Mouse (Mus musculus): ENCODE results near the gene Slc38a5. TPM values are rescaled to one million over a fixed set of nuclear protein-coding genes. Genes with fewer than 3 reads are reported as not detected.
"Not testable (repeated sequence)": the region's sequence is repeated elsewhere in the genome, so short reads cannot be mapped to it uniquely, and the experiment has no call there.

Gene Slc38a5
- polyA plus RNA-seq, 1 experiment from 2014 or later, result 16.5 TPM

DNA sequence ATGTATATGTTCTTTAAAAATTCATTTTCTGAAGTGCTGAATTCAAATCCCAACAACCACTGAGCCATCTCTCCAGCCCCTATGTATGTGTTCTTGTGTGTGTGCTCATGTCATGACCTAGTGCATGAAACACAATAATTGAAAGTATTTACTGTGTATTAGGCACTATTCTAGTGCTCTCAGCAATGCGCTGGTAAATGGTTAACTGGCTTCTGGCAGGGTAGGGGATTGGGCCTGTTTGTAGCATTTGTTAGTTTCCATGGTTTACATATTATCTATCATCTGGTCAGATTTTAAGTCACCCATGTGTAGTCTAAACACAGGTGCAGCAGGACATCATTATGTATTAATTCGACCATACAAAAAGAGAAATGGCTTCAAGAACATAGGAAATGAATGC lies 17.2 kb upstream of the Slc38a5 start:
- Histone ChIP-seq H3K4me1 (no peaks in the 10 kb centered on the region; the same call in 1 of the 2 replicates), H3K36me3 (no peaks in the 10 kb centered on the region), H3K4me3 (no peak overlapping the region), H3K9me3 (no peaks in the 10 kb centered on the region), H3K27me3 (ENCODE audit: insufficient read depth, poor library complexity, severe bottlenecking) (no peaks in the 10 kb centered on the region), H3K27ac (no peak overlapping the region)
- 71% methylated on average over 2 of the region's 2 CpGs for WGBS
- DNase-seq (ENCODE audit: low spot score), result no peak

DNA sequence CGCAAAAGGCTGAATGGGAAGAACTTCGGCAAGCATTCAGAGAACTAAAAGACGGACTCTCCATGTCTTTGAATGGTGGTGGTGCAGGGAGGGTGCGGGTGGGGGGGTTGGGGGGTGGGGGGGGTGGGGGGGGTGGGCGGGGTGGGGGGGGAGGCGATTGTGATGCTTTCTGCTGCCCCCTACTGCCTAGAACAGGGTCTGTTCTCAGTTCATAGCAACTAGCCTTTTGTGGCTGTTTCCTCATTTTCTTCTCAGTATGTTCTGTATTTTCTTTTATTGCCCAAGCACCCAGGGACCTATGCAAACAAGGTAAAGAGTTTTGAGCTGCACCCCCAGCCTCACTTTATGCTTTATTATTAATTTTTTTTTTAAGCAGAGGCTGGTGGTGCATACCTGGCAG lies 15.1 kb upstream of the Slc38a5 start:
- Histone ChIP-seq H3K4me3 (no peak overlapping the region), H3K4me1 (no peaks in the 10 kb centered on the region; the same call in 1 of the 2 replicates), H3K36me3 (no peaks in the 10 kb centered on the region), H3K27me3 (ENCODE audit: insufficient read depth, poor library complexity, severe bottlenecking) (no peaks in the 10 kb centered on the region), H3K27ac (no peak overlapping the region), H3K9me3 (no peaks in the 10 kb centered on the region)
- DNase-seq (ENCODE audit: low spot score), result no peak
- WGBS, result 34% methylated on average over 3 of the region's 6 CpGs

DNA sequence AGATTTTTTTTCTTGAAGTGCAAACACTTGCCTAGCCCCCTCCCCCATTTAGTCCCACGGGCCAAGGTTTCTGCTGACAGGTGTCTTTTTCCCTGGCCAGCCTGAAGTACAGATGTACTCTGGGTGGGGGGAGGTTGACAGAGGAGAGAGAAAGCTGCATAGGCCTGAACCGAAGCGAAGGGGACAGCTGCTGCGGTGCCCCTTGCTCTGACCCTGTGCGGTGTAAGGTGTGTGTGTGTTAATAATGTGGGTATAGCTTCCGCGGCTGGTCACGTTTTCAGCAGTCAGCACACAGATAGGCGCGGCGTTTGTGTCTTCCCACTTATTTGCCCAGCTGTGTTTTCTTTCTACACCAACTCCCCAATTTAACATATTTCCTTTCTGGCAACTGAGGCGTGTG lies 11.5 kb upstream of the Slc38a5 start:
- H3K36me3 ChIP-seq, result no peaks in the 10 kb centered on the region
- no peaks in the 10 kb centered on the region for H3K27me3 ChIP-seq (ENCODE audit: insufficient read depth, poor library complexity, severe bottlenecking)
- no peaks in the 10 kb centered on the region for H3K4me1 ChIP-seq
- no peak overlapping the region for H3K4me3 ChIP-seq
- no peaks in the 10 kb centered on the region for H3K9me3 ChIP-seq
- 78% methylated on average over 12 of the region's 12 CpGs for WGBS
- no peak overlapping the region for H3K27ac ChIP-seq
- no peak for DNase-seq (ENCODE audit: low spot score)

DNA sequence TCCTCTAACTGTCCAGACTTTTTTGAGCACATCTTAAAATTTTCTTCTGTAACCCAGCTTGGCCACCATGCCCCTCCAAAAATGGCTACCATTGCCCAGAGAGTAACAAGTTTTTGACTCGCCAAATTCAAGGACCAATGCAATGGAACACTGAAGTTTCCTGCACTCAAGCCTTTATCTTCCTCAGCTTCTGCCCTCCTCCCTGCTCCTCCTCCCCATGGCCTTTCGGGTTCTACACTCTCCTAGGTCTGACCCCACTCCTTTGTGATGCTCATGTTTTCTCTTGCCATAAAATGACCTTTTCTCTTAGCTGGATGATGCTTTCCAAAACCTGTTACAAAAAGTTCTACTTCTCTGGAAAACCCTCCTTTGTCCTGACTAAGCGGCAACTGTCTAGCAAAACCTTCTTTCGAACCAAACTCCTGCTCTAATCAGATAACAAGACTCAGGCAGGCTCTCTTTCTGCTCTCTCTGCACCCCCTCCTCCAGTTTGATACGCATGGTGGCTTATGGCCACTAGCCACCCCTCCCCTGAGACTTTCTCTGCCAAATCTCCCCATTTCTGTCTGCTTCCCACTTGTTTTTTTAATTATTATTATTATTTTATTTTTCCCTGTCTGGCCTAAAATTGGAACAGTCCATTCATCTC lies 7.7 kb upstream of the Slc38a5 start:
- WGBS, result 68% methylated on average over 5 of the region's 5 CpGs
- DNase-seq (ENCODE audit: low spot score), result no peak
- Histone ChIP-seq H3K9me3 (no peaks in the 10 kb centered on the region), H3K36me3 (no peaks in the 10 kb centered on the region), H3K4me3 (no peak overlapping the region), H3K27ac (no peak overlapping the region), H3K4me1 (no peaks in the 10 kb centered on the region), H3K27me3 (ENCODE audit: insufficient read depth, poor library complexity, severe bottlenecking) (no peaks in the 10 kb centered on the region)

DNA sequence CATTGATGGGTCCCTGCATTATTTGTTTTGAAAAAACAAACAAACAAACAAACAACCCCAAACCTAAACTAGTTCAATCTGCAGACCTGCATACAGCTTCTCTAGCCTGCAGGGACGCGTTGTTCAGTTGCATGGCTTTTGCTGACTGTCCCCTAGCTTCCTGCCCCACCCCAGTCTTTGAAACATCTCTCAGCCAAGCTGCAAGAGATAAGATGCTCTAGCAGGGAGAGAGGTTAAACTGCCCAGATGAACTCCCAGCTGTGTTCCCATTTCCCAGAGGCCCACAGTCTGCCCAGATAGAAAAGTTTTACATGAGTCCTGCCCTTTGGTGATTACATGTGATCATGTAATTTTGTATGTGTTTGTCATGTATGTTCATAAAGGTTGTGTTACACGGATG lies 6.7 kb upstream of the Slc38a5 start:
- Histone ChIP-seq H3K4me3 (no peak overlapping the region), H3K36me3 (no peaks in the 10 kb centered on the region), H3K4me1 (no peaks in the 10 kb centered on the region), H3K9me3 (no peaks in the 10 kb centered on the region), H3K27me3 (ENCODE audit: insufficient read depth, poor library complexity, severe bottlenecking) (no peaks in the 10 kb centered on the region), H3K27ac (no peak overlapping the region)
- DNase-seq (ENCODE audit: low spot score), result no peak
- 63% methylated on average over 3 of the region's 3 CpGs for WGBS

DNA sequence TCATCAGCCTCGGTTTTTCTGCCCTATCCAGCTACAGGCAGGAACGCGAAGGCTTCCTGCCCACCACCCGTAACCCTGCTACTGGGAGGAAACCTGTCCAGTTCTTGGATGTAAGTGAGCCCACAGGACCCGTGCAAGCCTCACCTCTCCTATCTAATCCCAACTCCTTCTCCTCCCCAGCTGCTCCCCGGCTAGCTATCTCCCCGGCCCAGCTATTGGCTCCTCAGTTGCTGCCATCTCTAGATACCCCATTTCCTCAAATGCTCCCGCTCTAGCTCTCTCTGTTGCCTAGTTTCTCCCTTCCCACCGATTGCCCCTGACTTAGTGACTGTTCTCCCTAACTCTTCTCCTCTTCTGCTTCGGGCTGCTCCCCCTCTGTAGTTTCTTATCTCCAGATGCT lies 1.1 kb downstream of the Slc38a5 start:
- Histone ChIP-seq H3K9me3 (no peaks in the 10 kb centered on the region), H3K4me1 (0 out of 2 replicates have a peak, but pooled peaks cover 4% of the 10 kb centered on the region), H3K27ac (no peak overlapping the region), H3K27me3 (ENCODE audit: insufficient read depth, poor library complexity, severe bottlenecking) (peaks cover 13% of the 10 kb centered on the region; the same call in 1 of the 2 replicates), H3K36me3 (no peaks in the 10 kb centered on the region), H3K4me3 (peak overlapping the region; percentile 46)
- WGBS, result 24% methylated on average over 10 of the region's 10 CpGs
- DNase-seq (ENCODE audit: low spot score), result no peak

DNA sequence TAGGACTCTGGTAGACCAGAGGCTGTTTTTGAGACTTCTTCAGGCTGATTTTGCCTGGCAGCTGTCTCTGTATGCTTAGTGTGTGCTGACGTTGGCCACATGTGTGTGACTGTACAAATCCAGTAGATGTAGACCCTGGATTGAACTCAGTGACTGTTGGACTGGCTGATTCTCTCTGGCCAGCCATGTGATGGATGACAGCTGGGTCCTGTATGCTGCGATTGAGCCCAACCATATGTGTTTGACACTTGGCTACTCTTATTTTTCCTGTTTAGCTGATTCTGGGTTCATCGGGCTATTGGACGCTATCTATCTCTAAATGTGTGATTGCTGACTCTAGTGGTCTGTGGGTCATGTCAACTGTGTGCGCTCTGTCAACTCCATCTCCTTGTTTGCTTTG lies 3.1 kb downstream of the Slc38a5 start:
- Histone ChIP-seq H3K4me3 (no peak overlapping the region), H3K36me3 (no peaks in the 10 kb centered on the region), H3K27me3 (ENCODE audit: insufficient read depth, poor library complexity, severe bottlenecking) (peaks cover 13% of the 10 kb centered on the region; the same call in 1 of the 2 replicates), H3K27ac (no peak overlapping the region), H3K9me3 (no peaks in the 10 kb centered on the region), H3K4me1 (0 out of 2 replicates have a peak, but pooled peaks cover 4% of the 10 kb centered on the region)
- DNase-seq (ENCODE audit: low spot score), result no peak
- 83% methylated on average over 5 of the region's 5 CpGs for WGBS

DNA sequence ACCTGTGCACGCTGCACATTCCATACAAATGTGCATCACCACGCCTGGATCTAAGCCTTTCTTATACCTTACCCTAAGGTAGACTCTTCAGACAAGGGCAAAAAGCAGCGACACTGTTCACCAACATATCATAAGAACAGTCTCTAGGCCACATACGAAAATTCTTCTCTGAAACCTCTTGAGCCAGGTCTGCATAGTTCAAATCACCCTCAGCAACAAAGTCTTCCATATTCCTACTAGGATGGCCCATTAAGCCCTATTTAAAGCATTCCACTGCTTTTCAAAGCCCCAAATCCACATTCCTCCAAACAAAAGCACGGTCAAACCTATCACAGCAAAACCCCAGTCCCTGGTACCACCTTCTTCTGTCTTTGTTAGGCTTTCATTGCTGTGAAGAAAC lies 17.7 kb downstream of the Slc38a5 start:
- no peak overlapping the region for H3K4me3 ChIP-seq
- DNase-seq (ENCODE audit: low spot score), result no peak
- no peaks in the 10 kb centered on the region for H3K4me1 ChIP-seq
- 70% methylated on average over 5 of the region's 5 CpGs for WGBS
- H3K27me3 ChIP-seq (ENCODE audit: insufficient read depth, poor library complexity, severe bottlenecking), result no peaks in the 10 kb centered on the region
- H3K36me3 ChIP-seq, result no peaks in the 10 kb centered on the region
- H3K9me3 ChIP-seq, result no peaks in the 10 kb centered on the region
- H3K27ac ChIP-seq, result no peak overlapping the region

DNA sequence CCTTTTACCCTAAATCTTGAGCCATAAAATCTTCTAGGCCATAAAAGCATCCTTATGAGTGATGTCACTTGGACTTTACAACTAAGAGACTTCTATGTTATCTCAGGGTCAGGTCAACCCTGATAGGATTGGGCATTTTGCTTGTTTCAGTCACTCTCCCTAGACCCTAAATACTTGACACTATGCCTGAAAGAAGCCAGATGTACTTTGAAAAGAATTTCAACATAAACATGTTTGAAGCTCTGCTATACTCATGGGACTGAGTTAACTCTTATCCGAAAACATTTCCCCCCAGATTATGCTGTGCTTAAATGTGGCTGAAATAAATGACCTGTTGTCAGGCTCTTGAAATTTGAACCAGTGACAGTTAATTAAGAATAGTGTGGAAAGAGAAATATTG lies 38.4 kb downstream of the Slc38a5 start:
- WGBS, result 76% methylated on average over 1 of the region's 1 CpGs
- no peak overlapping the region for H3K27ac ChIP-seq

DNA sequence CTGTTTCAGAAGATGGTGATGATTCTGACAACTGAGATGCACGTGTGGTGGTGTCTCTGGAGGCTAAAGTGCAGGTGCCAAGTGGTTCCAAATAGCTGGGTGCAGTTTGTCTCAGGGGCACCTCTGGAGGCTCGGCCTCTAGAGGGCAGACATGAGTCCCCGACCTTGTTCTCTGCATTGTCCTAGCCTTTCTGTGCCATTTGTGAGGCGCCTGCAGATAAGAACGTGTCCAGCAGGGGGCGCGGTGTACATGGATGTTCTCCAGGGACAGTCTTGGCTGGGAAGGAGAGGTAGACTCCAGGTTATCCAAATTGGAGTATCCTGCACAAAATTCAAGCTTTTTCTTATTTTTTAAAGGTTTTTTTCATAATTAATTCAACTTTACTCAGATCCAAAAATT lies 44.0 kb downstream of the Slc38a5 start:
- not testable (repeated sequence) for H3K9me3 ChIP-seq; H3K27ac ChIP-seq; DNase-seq (ENCODE audit: low spot score); H3K27me3 ChIP-seq (ENCODE audit: insufficient read depth, poor library complexity, severe bottlenecking); H3K36me3 ChIP-seq; H3K4me3 ChIP-seq; H3K4me1 ChIP-seq
- 10% methylated on average over 7 of the region's 7 CpGs for WGBS

More for the DNA sequence above, 38.4 kb downstream of the Slc38a5 start:
- no peak for DNase-seq (ENCODE audit: low spot score)
- no peaks in the 10 kb centered on the region for H3K9me3 ChIP-seq
- no peaks in the 10 kb centered on the region for H3K36me3 ChIP-seq
- H3K27me3 ChIP-seq (ENCODE audit: insufficient read depth, poor library complexity, severe bottlenecking), result no peaks in the 10 kb centered on the region
- H3K4me3 ChIP-seq, result no peak overlapping the region
- no peaks in the 10 kb centered on the region for H3K4me1 ChIP-seq

DNA sequence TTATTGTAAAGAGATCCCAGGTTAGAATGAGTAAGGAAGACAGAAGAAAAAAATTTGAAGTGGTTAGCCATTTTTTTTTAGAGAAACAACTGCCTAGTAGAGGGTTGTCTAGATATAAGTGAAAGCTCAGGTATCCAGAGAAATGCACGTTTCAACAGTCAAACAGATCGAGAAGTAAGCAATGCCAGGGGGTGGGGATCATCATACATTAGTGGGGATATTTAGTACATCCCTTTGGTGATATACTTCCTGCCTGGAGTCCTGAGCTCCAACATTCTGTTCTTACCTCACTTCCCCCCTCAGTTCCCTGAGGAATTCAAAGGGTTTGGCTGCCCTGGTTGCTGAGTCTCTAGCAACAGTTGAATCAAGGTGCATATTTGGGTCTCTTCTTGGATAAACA lies 56.2 kb downstream of the Slc38a5 start, which contains the start of gene Ssxb10:
Ssxb10 (plus strand) TSS at position 301 of the 400 bp plus-strand sequence.
- no peak for DNase-seq (ENCODE audit: low spot score)
- Histone ChIP-seq H3K27me3 (ENCODE audit: insufficient read depth, poor library complexity, severe bottlenecking) (no peaks in the 10 kb centered on the region), H3K36me3 (no peaks in the 10 kb centered on the region), H3K9me3 (peaks cover 10% of the 10 kb centered on the region; the same call in 1 of the 2 replicates), H3K4me3 (no peak within 1 kb of the TSS), H3K4me1 (no peaks in the 10 kb centered on the region), H3K27ac (no peak within 1 kb of the TSS)
- 50% methylated on average over 2 of the region's 2 CpGs for WGBS

All from heart, embryonic 10.5 days (tissue).